Mouse (Mus musculus) CH12F3 (cell line): ENCODE results near the gene Brca1.
"Not testable (repeated sequence)": the region's sequence is repeated elsewhere in the genome, so short reads cannot be mapped to it uniquely, and the experiment has no call there.

Source experiments
- in situ Hi-C: fragments of 300-500 bp; cut with MboI; formaldehyde crosslinking; loops from 2 replicates; pipeline ENCODE4 v1.14.3; 2020; ENCODE audit warnings: low sequenced_read_pairs

The Brca1 gene

DNA sequence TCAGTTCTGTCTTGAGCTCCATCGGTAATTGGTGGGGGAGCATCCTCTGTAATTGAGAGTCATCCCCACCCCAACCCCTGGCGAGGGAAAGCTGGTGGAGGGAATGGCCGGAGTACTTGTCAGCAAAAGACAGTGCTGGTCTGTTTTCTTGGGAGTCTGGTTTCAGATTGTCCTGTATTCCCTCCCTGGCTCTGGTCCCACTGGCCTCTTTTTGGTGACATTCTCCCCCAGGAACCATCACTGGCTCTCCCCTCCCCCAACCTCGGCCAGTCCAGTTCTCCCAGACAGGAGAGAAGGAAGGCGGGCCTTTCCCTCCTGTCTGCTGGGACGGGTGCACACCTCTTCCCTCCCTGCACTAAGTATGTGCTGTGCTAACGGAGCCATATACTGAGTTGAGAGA is 79.4 kb downstream of the Brca1 start:
- in situ Hi-C loops = no loop called here

DNA sequence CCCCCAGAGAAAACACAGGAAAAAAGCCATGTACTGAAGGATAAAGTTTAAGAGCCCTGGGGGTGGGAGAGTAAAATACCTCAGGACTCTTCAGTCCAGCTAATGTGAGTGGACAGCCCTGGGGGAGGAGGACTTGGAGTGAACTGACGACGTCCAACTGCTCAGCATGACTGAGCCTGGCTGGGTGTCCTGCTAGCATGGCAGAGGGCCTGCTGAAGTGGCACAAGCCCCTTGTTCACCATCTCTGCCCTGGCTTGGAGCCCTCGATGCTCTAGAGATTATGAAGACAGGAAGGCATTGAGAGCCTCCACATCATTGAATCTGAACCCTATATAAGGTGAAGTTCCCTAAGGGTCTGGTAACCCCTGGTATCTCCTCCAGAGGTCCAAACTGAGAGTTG is 79.8 kb downstream of the Brca1 start:
- in situ Hi-C loops = no loop called here

DNA sequence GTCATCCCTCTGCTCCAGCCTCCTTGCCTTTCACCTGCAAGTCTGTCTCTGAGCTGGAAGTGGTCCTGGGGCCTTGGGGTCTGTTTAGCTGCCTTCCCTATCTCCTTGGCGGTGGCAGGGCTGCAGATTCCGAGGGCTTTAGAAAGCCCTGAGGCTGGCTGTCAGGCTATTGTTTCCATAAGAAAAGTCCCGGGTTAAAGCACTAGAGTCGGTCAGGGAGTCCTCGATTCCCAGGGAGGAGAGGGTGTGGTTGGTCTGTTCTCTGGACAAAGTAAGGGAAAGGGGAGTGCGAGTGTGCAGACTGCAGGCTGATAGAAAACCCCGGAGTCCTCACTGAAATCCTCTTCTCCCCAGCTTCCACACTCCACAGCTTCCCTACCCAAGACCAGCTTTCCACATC is 81.5 kb downstream of the Brca1 start:
- in situ Hi-C loops = no loop called here

GRCm38 (mm10) chr11:101469155-101469554 is 82.6 kb downstream of the Brca1 start:
- in situ Hi-C loops = no loop called here

DNA sequence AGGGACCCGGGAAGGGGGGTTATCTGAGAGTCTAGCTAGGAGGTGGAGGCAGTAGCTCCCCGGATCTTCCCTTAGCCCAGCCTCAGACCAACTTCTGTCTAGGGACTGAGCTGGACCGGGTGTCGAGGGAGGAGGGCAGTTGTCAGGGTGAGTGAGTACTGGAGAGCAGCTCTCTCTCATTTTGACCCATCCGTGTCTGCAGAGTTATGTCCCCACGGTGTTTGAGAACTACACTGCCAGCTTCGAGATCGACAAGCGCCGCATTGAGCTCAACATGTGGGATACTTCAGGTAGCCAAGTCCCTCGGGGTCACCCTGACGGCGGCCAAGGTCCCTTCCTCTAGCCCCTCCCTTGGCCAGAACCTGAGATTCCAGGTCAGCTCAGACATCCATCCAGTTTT is 83.0 kb downstream of the Brca1 start:
- in situ Hi-C loops = no loop called here

- in situ Hi-C loops = no loop called here
These were observed 83.5 kb downstream of the Brca1 start for GRCm38 (mm10) chr11:101468263-101468688.

DNA sequence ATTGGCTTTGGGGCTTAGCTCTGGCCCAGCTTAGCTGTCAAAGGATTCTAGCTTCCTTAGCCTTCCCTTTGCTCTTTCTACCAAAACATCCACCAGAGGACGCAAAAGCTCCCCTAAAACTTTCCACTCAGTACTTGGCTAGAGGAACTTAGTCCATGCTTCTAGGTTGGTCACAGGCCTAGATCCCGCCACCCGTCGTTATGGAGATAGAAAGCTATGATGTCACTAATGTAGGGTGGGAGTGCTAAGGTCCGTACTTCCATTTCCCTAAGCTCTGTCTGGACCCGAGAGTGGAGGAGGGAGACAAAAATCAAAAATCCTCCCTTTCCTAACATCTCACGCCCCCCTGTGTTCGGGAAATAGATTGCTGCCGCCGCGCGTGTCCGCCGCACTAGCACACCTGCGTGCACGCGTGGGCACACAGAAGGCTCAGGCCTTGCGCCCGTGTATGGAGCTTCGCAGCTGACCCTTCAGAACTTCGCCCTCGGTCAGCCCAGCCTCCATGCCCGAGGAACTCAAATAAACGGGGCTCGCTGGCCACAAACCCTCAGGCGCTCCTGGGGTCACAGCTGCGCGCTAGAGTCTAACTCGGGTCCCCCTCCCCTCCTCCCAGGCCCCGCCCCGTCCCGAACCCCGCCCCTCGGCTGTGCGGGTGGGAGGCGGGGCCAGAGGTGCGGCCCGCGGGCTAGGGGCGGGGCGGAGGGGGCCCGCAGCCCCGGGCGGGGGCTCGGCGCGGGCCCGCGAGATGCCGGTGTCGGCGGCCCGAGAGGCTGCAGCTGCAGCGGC is 84.1 kb downstream of the Brca1 start:
- in situ Hi-C loops = no loop called here

DNA sequence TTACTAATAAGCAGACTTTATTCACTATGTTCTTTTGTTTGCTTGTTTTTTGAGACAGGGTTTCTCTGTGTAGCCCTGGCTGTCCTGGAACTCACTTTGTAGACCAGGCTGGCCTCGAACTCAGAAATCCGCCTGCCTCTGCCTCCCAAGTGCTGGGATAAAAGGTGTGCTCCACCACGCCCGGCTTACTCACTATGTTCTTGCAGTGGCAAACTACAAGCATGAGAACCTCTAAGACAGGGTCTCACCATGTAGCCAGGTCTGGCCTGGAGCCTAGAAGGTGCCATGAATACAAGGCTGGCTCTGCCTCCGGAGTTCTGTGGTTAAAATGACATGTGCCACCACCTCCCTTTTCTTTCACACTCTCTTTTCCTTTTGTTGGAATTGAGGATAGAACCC is 85.2 kb downstream of the Brca1 start:
- in situ Hi-C loops = not testable (repeated sequence)

DNA sequence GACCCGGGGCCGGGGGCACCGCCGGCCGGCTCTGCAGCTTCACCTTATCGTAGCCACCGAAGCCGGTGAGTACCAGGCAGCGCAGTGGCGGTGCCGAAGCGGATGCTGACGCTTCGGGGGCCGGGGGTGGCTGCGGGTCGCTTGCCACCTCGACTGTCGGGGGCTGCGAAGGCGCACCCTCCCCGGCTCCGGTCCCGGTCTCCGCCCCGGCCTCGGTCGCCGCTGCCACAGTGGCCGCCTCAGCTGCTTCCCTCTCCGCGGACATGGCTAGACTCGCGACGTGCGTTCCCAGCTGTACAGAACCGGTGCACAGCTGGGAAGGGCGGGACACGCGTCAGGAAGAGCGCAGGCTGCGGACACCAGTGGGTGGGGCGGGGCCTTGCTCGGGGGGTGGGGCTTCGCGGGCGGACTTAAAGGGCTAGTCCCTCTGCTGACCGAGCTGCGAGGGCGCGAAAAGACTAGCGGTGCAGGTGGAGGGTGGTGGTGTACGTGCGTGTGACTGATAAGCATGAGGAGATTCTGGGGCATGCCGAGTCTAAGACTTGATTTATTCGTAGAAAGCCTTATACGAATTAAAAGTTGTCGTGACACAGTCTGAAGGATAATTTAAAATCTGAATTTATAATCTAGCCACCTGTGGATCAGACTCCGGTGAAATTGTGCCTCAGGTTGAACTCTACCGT is 85.7 kb downstream of the Brca1 start, which contains the start of gene Vat1:
TSS of gene Vat1 (minus strand) at position 362 of the 683 bp plus-strand sequence.
- in situ Hi-C loops = no loop called here

GRCm38 (mm10) chr11:101465101-101465868 is 86.5 kb downstream of the Brca1 start:
- in situ Hi-C loops = no loop called here

DNA sequence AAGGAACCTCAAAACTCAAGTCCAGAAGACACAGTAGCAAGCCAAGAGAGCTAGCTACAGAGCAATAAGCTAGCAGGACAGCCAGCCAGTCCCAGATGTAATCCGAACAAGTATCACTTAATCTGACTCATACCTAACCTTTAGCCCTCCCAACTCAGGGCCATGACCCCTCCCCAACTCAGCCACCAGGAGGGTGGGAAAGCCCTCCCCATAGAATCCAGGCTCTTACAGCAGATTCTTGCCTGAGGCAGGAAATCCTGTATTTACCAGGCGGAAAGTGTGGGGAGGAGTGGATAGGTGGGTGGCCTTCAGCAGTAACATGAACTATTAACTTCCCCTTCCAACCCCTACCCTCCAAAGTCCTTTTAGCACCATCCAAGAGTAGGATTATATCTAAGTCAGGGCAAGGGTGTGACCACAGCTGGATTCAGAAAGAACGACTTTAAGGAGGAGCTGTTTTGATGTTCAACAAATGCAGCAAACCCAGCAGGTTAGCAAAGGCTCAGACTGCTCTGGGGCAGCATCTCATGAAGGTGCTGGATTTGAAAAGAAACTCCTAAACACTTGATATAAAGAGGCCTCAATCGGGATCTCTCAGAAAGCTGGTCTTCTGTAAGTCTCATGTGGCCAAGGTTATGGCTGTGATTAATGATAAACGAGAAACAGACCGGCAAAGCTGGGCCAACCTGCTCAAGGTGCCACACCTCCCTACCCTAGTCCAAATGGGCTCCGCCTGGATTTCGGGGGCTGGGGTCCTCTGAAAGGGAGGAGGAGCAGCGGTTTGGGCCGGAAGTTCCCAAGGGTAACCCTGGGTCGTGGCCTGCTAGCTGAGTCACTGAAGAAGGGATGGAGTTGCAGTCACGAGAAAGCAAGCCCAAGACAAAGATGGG is 87.3 kb downstream of the Brca1 start, which contains the start of gene Rnd2:
TSS of gene Rnd2 (plus strand) at position 789 of the 890 bp plus-strand sequence.
- in situ Hi-C loops = no loop called here

DNA sequence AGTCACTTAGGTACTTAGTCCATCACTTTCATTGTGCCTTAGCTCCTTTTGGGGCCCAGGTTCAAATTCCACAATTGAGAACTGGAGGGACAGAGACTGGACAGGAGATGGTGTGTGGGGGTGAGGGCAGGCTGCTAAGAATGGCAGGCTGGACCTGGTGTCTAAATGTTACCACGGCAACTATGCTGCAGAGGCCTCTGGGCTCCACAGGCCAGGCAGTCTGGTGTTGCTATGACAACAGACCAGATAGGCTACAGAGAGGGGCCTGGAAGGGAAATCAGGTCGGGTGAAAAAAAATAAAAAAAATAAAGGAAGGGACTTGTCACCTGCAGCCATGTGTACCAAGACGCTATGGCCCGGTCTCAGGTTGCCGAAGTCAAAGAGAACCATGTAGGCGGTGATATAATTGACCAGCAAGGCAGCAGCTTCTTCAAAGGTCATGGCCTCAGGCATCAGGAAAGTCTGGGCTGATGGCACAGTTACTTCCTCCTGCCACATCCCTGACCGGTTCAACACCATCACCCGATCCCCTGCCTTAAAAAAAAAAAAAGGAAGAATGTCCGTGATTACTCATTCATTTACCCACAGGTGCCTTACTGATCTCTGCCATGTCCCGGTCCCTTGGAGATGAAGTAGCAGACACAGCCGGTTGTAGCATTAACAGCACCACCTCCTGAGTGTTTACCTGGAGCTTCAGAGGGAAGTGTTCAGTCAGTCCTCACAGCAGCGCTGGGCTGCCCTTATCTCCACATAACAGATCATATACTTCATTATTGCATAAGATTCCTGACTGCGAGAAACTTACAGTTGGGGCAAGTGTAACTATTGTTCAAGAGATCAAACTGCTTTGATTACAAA is 88.9 kb downstream of the Brca1 start:
- in situ Hi-C loops = no loop called here

GRCm38 (mm10) chr11:101462141-101462540 is 89.6 kb downstream of the Brca1 start:
- in situ Hi-C loops = no loop called here

GRCm38 (mm10) chr11:101460321-101460720 is 91.4 kb downstream of the Brca1 start:
- in situ Hi-C loops = no loop called here

DNA sequence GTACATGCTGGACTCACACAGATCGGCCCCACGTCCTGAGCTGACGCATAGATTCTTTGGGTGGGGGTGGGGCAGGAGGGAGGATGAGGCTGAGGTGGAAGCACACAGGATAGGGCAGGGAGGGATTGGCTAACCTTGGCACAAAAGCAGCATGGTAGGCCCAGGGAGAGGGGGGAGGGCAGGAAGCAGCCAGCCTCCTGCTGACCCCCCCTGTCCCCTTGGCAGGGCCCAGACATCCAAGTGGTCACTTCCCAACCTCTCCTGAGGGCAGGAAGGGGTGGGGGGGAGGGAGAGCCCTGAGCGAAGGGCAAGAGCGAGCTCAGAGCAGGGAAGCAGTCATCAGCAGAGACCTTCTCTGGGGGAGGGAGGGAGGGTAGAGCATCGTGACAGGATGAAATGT is 92.0 kb downstream of the Brca1 start:
- in situ Hi-C loops = no loop called here

DNA sequence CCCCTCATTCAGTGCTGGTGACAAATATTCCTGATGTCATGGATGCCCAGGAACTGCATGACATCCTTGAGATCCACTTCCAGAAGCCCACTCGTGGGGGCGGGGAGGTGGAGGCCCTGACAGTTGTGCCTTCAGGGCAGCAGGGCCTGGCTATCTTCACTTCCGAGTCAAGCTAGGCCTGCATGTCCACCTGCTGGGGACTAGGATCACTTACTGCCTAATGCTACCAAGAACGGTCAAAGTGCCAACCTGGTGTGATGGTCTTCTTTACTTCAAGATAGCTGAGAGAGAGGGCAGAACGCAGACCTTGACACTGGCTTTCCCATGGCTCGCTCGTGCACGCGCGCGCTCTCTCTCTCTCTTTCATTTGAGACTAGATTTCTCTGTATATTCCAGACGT is 93.5 kb downstream of the Brca1 start:
- in situ Hi-C loops = no loop called here

DNA sequence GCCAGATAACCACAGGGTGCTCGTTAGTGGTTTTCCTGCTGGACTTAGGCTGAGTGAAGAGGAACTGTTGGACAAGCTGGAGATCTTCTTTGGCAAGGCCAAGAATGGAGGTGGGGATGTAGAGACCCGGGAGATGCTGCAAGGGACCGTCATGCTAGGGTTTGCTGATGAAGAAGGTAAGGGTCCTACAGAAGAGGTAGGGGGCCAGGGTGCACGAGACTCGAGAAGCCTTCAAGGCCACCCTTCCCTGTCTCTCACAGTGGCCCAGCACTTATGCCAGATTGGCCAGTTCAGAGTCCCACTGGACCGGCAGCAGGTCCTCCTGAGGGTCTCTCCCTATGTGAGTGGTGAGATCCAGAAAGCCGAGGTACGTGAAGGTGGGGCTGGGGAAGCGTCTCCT is 94.1 kb downstream of the Brca1 start:
- in situ Hi-C loops = no loop called here

GRCm38 (mm10) chr11:101455627-101456026 is 96.1 kb downstream of the Brca1 start:
- in situ Hi-C loops = no loop called here

- in situ Hi-C loops = no loop called here
These were observed 97.1 kb downstream of the Brca1 start for GRCm38 (mm10) chr11:101454702-101455101.
